Mouse (Mus musculus) brain, embryonic 14.5 days (tissue): ENCODE data around the gene Vav3. TPM values are rescaled to one million over a fixed set of nuclear protein-coding genes. Genes with fewer than 3 reads are reported as not detected.

Source experiments
- DNase-seq: peaks from one replicate; pipeline ENCODE4 v3.0.0-alpha.2; 2011; ENCODE audit warnings: low read depth
- CTCF ChIP-seq: fragments of 200-500 bp; IDR thresholded peaks from 2 replicates; pipeline ENCODE4 v1.5.1; 2012; ENCODE audit warnings: inconsistent platforms, mild to moderate bottlenecking, moderate library complexity, borderline replicate concordance; ENCODE audit not compliant: insufficient read depth, insufficient read length; ENCODE audit errors: extremely low read depth
- POLR2A ChIP-seq: fragments of 200-500 bp; IDR thresholded peaks from 2 replicates; pipeline ENCODE4 v1.6.1; 2012; ENCODE audit warnings: mild to moderate bottlenecking, inconsistent platforms, borderline replicate concordance; ENCODE audit not compliant: poor library complexity, insufficient read depth, insufficient read length, severe bottlenecking; ENCODE audit errors: extremely low read depth
- polyA plus RNA-seq: library from polyadenylated mRNA; depleted of rRNA; stranded (reverse); fragments of >200 nt; gene quantifications from 2 replicates; pipeline ENCODE4 v1.2.3, GENCODE M21; 2012

Gene Vav3
- polyA plus RNA-seq, 1 experiment: 15.7 TPM

GRCm38 (mm10) chr3:109323447-109324300, 16.8 kb upstream of the Vav3 start:
- DNase-seq: no peak
- TF ChIP-seq POLR2A (no peak), CTCF (no peak)

- TF ChIP-seq CTCF (no peak), POLR2A (no peak)
- peak; percentile 36 for DNase-seq
Measured at GRCm38 (mm10) chr3:109327128-109327527, 13.3 kb upstream of the Vav3 start.

- DNase-seq: peak; percentile 37
- no peak for TF ChIP-seq POLR2A
- TF ChIP-seq CTCF: no peak
Measured at GRCm38 (mm10) chr3:109332755-109333154, 7.7 kb upstream of the Vav3 start.

GRCm38 (mm10) chr3:109335470-109335869, 5.0 kb upstream of the Vav3 start:
- DNase-seq: no peak
- TF ChIP-seq POLR2A (no peak), CTCF (no peak)

- no peak for DNase-seq
- TF ChIP-seq CTCF (no peak), POLR2A (no peak)
Measured at GRCm38 (mm10) chr3:109339290-109339689, 1.2 kb upstream of the Vav3 start.

- TF ChIP-seq CTCF (no peak), POLR2A (no peak)
- DNase-seq: peak; percentile 88
Measured at GRCm38 (mm10) chr3:109339941-109340273, 546 bp upstream of the Vav3 start.

- TF ChIP-seq POLR2A: no peak
- TF ChIP-seq CTCF: no peak
- peak; percentile 58 for DNase-seq
Measured at GRCm38 (mm10) chr3:109341071-109341480, 623 bp downstream of the Vav3 start.

GRCm38 (mm10) chr3:109341631-109342030, 1.2 kb downstream of the Vav3 start:
- TF ChIP-seq POLR2A (no peak), CTCF (no peak)
- DNase-seq: peak; percentile 39

- TF ChIP-seq POLR2A (no peak), CTCF (no peak)
- no peak for DNase-seq
Measured at GRCm38 (mm10) chr3:109351956-109352684, 11.7 kb downstream of the Vav3 start.

GRCm38 (mm10) chr3:109352690-109353089, 12.2 kb downstream of the Vav3 start:
- no peak for DNase-seq
- TF ChIP-seq POLR2A (no peak), CTCF (no peak)

GRCm38 (mm10) chr3:109353814-109354213, 13.4 kb downstream of the Vav3 start:
- TF ChIP-seq POLR2A (no peak), CTCF (no peak)
- DNase-seq: no peak
